Comparison of ENCODE assay signal across 8 mouse cellular contexts in the genomic region with DNA sequence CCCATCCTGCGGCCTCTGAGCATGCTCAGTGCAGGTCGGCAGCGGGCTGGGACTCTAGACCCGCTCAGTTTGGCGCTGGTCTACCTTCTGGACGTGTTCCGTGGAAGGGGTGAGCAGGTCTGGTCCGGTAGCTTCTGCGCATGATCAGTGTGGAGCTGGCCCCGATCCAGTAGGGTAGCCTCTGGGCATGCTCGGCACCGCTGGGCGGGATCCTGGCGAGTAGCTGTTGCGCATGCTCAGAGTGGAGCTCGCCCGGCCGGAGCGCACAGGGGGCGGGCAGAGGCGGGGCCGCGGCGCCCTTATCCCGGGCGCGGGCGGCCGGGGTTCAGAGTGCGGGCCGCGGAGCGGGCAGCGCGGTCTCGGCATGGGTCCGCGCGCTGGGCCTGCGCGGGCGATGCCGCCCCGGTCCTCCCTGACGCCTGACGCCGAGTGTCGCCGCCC. TPM values are rescaled to one million over a fixed set of nuclear protein-coding genes. Genes with fewer than 3 reads are reported as not detected.
A peak's percentile ranks its signal among the peaks of the same experiment; 100 is the strongest.
DNase-seq lines count a peak whose midpoint lies in the region; ATAC-seq lines count a peak whose summit lies in the region.

Ipmk (plus strand) TSS at position 255 of the 441 bp plus-strand sequence.

- no peaks in the 10 kb centered on the region for H3K9me3 ChIP-seq in megakaryocyte, embryonic 14.5 days

- H3K4me1 ChIP-seq in megakaryocyte, embryonic 14.5 days: peaks cover 65% of the 10 kb centered on the region

- H3K4me3 ChIP-seq in megakaryocyte, embryonic 14.5 days (replicated peaks): peak within 1 kb of the TSS; percentile 100

- ATAC-seq in common myeloid progenitor, adult 5-6 weeks (replicated peaks; ENCODE audit: low read depth, poor library complexity, severe bottlenecking): peak; percentile 50

- DNase-seq in ZHBTc4 (ENCODE audit: low read depth, low spot score): peak; percentile 99
- DNase-seq in gastrocnemius, adult 8-10 months (ENCODE audit: low spot score in 2 of 2): peak; percentile 99
- peak; percentile 81 for DNase-seq in hindlimb bud, embryonic 11.5 days (ENCODE audit: extremely low spot score, low read depth, low spot score)
- DNase-seq in left cerebral cortex, adult 8-10 months (ENCODE audit: low spot score in 2 of 2): peak; percentile 98 to 99
- DNase-seq in right cerebral cortex, postnatal 10 days (ENCODE audit: low spot score in 2 of 2): peak; percentile 99 to 100
- peak; percentile 100 for DNase-seq in urinary bladder, postnatal 25 days (ENCODE audit: low spot score)

- H3K36me3 ChIP-seq in megakaryocyte, embryonic 14.5 days (replicated peaks; ENCODE audit: low read length): peaks cover 25% of the 10 kb centered on the region

- H3K27me3 ChIP-seq in megakaryocyte, embryonic 14.5 days (replicated peaks): no peaks in the 10 kb centered on the region

RNA-seq across cellular contexts. Expression of gene Ipmk, which starts in this region (rescaled TPM):
- 24.8 and 35.5 TPM in 2 replicates for total RNA-seq in common myeloid progenitor, adult 5-6 weeks (2017)
- total RNA-seq in gastrocnemius, adult 8-10 months (2022): 10 to 100 TPM; 17.3 to 23.6 (median 18.5) TPM
- total RNA-seq in left cerebral cortex, adult 8-10 months (2022): 10 to 100 TPM; 25.8 to 31.7 (median 29.2) TPM
- 5.1 and 14.8 TPM in 2 replicates for polyA plus RNA-seq in megakaryocyte, embryonic 14.5 days (2012; ENCODE audit: insufficient read depth, low replicate concordance)

Comparison
In these comparisons a context has a peak if more than half of its experiments do, and no peak if none do; other contexts are left out.
1. Peak in every context shown above with its lines: DNase-seq, ATAC-seq and H3K4me3 ChIP-seq.